Mouse (Mus musculus) testis, adult 10 weeks (tissue): ENCODE data around the gene Bscl2. TPM values are rescaled to one million over a fixed set of nuclear protein-coding genes. Genes with fewer than 3 reads are reported as not detected.

Source experiments
- polyA plus RNA-seq: library from polyadenylated mRNA; stranded (reverse); fragments of 350-450 nt; fragmentation: Illumina TruSeq; extraction: RNeasy Lipid Tissue Mini Kit (QIAGEN cat#74804); gene quantifications from one replicate; pipeline ENCODE4 v1.2.3, GENCODE M21; 2014; ENCODE audit warnings: low read depth, low replicate concordance

Bscl2 gene
- 360 TPM for polyA plus RNA-seq

DNA sequence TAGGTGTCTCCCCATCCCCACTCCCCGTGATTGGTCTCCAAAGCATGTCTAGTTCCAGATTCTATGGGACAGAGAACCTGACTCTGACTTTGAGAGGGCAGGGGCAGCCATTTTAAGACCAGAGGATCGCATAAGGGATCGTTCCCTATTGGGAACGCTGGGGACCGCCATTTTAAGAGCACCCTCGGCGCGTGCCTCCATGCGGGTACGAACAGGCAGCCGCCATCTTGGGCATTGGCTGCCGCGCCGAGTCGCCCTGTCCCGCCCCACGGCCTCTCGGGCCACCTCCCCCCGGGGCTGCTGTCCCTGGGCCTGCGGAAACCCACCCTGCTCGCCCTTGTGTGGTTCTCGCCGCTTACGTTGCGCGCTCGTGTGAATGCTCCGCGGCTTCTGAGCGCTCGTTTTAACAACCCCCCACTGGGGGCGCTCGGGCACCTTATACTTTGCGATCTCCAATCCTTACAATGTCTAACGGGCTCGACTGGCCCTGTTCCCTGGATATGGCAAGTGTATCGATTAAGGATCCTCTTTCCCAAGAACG is at the start of gene Bscl2:
Gene Bscl2 (plus strand): TSS at position 217 of the 541 bp plus-strand sequence.

DNA sequence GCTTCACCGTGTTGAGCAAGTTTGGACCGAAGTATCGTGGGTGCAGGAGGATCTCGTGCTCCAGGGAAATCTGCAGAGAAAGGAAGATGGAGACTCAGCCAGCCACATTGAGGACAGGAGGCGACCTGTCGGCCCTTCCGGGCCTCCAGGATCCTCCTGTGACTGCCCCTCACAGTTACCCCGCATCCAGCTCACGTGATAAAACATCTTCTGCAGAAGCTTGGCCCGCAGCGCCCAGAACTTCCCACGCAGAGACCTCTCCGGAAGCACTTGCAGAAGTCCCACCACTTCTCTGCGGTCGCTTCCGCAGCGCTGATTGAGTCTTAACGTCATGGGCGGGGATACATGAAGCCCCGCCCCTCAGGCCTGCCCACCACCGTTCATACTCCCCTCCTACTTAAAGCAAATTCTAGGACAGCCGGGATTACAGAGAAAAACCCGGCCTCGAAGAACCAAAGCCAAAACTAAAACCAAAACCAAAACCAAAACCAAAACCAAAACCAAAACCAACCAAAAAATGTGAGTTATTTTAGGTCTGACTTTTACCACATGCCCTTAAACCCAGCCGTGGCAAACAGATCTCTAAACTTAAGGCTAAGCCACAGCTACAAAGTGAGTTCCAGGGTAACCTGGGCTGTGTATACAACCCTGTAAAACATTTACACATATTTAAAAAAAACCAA is 38.9 kb upstream of the Bscl2 start, which contains the start of gene Polr2g:
Gene Polr2g (minus strand): TSS at position 314 of the 683 bp plus-strand sequence.

DNA sequence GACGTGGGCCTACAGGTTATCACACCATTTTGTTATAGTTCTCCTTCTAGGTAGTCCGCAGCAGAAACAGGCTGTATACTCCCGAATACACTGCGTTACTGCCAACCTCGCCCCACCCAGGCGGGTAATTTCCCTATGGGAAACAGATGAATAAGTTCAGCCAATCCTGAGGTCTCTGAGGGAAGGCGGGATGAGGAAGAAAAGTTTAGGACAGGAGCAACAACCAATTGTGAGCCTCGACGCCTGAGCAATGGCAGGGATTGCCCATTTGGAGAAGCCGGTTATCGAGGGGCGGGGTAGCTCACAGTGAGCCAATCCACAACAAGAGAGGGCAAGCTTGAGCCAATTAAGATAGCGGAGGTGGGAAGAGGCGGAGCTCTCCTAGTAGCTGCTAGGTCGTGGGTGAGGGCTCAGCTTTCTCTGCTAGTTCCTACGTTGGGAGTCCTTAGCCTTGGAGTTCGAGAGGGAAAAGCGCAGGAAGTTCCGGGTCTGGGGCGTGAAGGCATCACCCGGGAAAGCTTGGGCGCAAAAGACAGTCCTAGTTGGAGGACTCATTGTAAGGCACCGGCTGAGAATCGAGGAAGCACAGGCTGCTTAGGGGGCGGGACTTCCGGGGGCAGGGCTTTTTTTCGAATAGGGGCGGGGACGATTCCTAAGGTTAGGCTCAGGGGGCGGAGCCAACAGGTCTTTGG is 35.0 kb upstream of the Bscl2 start, which contains the start of gene Zbtb3:
Gene Zbtb3 (plus strand): TSS at position 426 of the 692 bp plus-strand sequence.

GRCm38 (mm10) chr19:8818801-8819595 is 18.3 kb upstream of the Bscl2 start, which contains the start of gene Ttc9c:
Gene Ttc9c (minus strand): TSS chr19:8819333.

DNA sequence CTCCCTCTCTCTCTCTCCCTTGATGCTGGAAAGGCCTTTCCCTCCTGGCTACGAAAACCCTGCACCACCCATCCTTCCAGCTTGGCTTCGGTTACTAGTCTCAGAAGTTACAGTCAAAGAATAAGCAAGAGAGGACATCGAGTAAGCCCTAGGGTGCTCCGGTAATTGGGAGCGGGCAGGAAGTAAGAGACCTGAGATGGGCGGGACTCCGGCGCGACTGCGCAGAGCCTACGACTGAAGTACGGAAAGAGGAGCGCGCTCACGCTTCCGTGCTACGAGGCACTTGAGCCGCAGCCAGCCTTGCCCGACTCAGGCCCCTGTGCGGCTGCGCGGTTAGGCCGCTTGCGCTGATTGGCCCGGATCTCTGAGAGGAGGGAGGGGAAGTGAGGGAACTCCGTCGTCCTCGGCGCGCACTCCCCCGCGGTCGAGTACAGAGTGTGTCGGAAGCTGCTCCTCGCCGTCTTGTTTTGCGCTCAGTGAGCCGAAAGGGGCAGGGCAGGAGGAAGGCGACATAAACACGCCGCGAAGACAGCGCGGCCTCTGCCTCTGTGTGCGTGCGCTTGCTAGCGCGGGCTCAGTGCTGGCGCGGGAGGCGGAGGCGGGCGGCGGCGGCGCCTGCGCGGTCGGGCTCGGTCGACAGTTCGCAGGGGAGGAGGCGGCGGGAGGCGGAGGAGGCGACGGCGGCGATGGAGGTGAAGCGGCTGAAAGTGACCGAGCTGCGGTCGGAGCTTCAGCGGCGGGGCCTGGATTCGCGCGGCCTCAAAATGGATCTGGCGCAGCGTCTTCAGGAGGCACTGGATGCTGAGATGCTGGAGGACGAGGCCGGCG is 17.5 kb upstream of the Bscl2 start, which contains the start of gene Hnrnpul2:
Gene Hnrnpul2 (plus strand): TSS at position 415 of the 828 bp plus-strand sequence.

DNA sequence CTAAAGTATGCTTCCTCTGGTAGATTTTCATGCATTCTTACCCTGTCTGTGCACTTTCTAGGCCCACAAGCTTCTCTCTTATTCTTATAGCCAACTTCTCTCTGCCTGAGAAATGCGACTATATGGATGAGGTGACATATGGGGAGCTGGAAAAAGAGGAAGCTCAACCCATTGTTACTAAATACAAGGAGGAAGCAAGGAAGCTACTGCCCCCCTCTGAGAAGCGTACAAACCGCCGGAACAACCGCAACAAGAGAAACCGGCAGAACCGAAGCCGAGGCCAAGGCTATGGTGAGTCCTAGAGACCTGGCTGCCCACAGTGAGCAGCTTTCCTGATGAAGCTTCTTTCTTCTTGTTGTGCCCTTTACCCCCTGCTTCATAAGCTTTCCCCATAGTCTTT is 7.6 kb upstream of the Bscl2 start, which contains the start of gene AC129217.1:
Gene AC129217.1 (plus strand): TSS at position 114 of the 400 bp plus-strand sequence.

GRCm38 (mm10) chr19:8839103-8839907 is 2.0 kb downstream of the Bscl2 start, which contains the start of gene Gng3:
Gene Gng3 (minus strand): TSS chr19:8839194.

DNA sequence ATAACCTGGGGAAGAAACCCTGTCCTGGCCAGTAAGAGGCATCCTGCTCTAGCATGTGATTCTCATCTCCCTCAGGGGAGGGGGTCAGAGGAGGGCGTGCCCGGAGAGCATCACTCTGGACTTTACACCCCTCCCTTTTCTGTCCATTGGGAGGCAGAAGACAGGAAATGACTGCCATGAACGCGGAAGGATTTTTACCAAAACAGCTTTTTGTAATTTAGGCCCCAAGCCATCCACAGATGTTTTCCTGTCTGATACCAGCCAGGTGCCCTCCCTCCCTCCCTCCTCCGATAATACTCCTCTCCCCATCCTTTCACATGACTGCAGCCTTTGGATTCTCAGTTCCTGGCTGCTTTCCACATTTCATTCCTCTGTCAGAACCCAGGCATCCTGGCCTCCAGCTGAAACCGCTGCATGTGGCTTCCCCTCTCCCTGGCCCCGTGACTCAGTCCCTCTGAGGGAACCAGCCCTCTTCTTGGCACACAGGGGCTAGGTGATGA is 13.2 kb downstream of the Bscl2 start, which contains the start of gene Lrrn4cl:
Gene Lrrn4cl (plus strand): TSS at position 367 of the 500 bp plus-strand sequence.

DNA sequence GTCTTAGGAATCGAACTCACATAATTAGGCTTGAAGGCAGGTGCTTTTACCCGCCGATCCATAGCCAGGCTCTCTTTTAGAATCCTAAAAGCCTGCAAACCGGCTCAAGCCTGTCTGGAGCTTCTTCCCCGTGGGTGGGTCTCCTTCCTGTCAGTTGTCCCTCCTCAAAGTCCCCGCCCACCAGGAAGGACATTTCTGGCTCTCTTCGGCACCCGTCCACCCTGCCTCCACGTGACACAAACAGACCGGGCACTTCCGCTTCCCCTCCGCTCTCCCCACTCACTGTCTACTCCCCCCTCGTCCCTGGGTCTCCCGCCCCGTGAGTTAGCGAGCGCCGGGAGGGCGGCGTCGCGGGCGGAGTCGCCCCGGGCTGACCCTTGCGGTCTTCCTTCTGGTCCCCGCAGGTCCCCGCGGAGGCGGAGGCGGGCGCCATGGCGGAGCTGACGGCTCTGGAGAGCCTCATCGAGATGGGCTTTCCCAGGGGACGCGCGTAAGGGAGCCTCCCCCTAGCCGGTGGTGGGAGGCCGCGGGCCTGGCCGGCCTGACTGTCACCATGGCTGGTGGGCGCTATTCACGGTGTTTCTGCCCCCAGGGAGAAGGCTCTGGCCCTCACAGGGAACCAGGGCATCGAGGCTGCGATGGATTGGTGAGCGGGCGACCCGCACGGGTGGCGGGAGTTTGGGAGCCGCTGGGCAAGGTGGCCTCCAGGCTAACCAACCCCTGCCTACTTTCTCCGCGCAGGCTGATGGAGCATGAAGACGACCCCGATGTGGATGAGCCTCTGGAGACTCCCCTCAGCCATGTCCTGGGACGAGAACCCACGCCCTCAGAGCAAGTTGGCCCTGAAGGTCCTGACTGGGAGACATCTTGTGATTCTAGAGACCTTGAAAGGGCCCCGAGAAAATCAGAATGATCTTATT is 34.3 kb downstream of the Bscl2 start, which contains the start of gene Ubxn1:
Gene Ubxn1 (plus strand): TSS at position 230 of the 920 bp plus-strand sequence.

GRCm38 (mm10) chr19:8880311-8881033 is 43.2 kb downstream of the Bscl2 start, which contains the start of gene Uqcc3:
Gene Uqcc3 (minus strand): TSS chr19:8880923.

DNA sequence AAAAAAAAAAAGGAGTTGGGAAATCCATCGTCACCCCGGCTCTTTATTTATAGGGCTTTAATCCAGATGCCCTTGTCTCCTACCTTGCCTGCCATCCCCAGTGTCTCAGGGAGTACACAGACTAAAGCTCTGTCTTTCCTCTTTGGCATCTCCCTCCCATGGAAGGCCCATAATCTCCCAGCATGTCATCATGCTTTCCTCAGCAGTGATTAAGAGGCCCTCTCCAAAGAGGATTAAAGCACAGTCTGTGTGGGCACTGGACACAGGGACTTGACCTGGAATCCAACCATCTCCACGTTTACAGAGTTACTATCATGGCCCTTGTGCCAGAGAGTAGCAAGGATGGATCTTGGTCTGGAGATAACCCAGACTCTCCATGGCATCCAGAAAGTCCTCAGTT is 46.3 kb downstream of the Bscl2 start, which contains the start of the genes Lbhd1 and Gm49403:
Gene Lbhd1 (plus strand): TSS at position 117 of the 400 bp plus-strand sequence.
Gene Gm49403 (plus strand): TSS at position 315 of the 400 bp plus-strand sequence.

DNA sequence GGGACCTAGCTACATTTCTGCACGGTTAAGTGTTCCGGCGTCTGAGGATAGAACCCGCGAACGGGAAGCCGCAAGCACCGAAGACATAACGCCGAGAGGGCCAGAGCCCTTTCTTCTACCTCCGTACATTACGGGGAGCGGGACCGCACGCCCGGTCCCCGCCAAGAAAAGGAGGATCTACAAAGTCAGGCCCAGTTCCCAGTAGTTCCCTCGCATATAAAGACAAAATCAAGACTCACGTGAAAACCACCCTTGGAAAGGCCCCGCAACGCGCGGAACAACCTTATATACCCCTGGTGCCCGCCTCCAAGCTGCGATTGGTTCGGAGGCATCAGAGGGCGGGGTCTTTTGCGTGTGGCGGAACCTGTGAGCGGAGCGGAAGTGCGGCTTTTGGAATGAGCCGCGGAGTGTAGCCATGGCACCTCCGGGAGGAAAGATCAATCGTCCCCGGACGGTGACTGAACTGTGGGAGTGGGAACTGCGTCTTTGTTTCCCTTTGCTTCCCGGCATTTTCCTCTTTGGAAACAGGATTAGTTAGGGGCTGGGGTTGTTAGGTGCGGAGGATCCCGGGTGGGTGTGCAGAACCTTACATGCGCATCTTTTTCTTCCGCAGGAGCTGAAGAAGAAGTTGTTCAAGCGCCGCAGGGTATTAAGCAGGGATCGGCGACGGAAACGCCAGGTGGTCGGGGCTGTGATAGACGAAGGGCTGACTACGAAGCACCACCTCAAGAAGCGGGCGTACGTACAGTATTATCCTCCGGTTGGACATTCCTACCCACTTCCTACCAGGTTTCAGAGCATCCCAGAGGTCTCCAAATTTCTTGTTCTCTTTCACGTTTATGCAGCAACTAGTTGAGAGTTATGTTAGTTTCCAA is 51.5 kb downstream of the Bscl2 start, which contains the start of the genes 1810009A15Rik and Gm49416:
Gene 1810009A15Rik (plus strand): TSS at position 343 of the 875 bp plus-strand sequence.
Gene Gm49416 (plus strand): TSS at position 416 of the 875 bp plus-strand sequence.

GRCm38 (mm10) chr19:8892829-8893766 is 55.8 kb downstream of the Bscl2 start, which contains the start of gene Ints5:
Gene Ints5 (plus strand): TSS chr19:8893005.

GRCm38 (mm10) chr19:8897865-8898495 is 60.7 kb downstream of the Bscl2 start, which contains the start of gene Ganab:
Gene Ganab (plus strand): TSS chr19:8898071.

